Mouse (Mus musculus): ENCODE results near the gene Hps4.
"Not testable (repeated sequence)": the region's sequence is repeated elsewhere in the genome, so short reads cannot be mapped to it uniquely, and the experiment has no call there.

The Hps4 gene

DNA sequence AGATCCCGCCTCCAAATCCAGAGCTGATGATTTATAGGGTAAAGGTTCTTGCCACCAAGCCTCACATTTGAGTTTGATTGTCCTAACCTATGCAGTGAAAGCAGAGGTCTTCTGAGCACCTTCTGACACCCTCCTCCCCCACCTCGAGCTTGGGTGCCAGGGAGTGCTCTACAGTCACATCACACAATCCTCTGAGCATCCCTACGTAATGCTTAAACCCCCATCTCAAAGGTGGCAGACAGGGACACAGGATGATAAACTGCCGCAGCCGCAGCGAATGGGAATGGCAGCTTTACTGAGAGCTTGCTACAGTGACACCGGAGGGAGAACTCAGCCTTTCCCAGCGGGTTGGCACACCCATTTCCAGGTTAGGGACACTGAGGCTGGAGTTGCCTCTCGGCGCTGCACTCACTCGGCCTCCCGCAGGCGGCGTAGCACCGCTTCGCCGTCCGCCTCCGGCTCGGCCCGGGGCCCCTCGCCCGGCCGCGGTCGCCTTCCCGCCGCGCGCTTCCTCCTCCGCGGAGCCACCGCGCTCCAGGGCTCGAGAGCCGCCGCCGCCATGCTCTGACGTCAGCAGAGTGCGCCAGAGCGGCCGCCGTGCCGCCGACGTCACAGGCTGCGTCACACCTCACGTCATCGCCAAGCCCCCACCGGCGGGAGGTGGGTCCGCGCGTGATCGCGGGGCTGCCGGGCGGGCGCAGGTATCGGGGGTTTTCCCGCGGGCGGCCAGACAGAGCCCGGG lies at the start of gene Hps4, which contains the start of gene Srrd:
Gene Hps4, plus strand, starts transcription at position 621 of the 742 bp plus-strand sequence.
Gene Srrd, minus strand, starts transcription at position 578 of the 742 bp plus-strand sequence.
- DNase-seq (ENCODE audit: extremely low read depth, low read depth, low spot score), result no peak

DNA sequence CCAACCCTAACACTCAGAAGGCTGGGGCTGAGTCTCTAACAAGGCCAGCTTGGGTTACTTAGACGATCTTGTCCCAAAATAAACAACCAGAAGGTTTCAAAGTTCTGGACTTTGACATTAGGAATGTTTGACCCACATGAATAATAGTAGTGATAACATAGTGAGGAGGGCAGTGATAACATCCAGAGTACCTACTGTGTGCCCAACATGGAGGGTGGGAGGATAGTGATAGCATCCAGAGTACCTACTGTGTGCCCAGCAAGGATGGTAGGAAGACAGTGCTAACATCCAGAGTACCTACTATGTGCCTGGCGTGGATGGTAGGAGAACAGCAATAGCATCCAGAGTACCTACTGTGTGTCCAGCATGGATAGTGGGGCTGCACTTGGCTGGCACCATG lies 49.1 kb upstream of the Hps4 start:
- no peak for DNase-seq (ENCODE audit: extremely low read depth, low read depth, low spot score)

DNA sequence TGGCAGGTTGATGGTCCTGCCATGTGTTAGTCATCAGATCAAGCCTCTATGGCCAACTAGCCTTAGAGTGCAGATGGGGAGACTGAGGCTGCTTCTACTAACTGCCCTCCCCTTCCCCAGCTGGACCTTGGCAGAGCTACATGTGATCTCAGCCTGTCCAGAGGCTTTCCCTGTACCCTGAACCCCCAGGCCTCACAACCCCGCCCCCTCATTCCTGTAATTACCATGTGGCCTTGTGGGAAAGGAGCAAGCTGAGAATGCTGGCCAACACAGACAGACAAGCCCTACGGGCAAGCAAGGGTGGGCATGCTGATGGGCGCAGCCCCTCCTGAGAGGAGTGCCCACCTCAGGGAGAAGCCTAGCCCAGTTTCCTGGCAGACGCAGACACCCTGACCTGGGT lies 48.2 kb upstream of the Hps4 start:
- DNase-seq (ENCODE audit: extremely low read depth, low read depth, low spot score), result no peak

DNA sequence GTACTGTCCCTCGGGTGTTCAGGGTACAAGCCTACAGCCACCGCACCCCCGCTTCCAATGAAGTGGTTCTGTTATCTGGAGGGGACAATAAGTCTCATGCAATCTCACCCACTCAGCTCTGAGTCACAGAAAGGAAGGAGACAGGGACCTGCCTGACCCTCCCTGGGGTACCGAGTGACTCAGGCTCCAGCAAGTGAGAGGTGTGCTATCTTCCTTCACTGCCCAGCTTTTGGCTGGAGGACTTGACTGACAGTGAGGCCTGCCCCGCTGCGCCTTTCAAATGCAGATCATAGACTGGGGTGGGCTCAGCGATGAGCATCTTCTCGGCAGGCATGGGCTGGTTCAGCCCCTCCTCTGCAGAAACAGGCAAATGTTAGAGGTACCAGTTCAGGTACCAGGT lies 47.7 kb upstream of the Hps4 start:
- no peak for DNase-seq (ENCODE audit: extremely low read depth, low read depth, low spot score)

DNA sequence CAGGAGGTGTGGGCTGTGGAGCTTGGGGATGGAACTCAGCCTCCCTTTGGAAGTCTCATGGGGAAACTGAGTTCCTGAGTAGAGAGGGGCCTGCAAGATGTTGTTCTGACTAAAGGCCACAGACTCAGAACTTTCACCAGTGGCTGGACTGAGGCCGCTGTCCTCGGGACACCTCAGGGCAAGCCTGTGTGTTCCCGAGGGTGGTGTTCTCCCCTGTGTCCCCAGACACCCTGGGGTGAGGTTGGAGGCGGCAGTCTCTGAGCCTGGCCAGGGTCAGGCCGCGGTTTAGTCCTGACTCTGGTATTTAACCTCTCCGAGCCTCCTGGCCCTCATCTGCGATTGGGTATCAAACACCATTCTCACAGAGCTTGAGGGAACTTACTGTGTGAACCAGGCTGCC lies 47.3 kb upstream of the Hps4 start:
- DNase-seq (ENCODE audit: extremely low read depth, low read depth, low spot score), result no peak

DNA sequence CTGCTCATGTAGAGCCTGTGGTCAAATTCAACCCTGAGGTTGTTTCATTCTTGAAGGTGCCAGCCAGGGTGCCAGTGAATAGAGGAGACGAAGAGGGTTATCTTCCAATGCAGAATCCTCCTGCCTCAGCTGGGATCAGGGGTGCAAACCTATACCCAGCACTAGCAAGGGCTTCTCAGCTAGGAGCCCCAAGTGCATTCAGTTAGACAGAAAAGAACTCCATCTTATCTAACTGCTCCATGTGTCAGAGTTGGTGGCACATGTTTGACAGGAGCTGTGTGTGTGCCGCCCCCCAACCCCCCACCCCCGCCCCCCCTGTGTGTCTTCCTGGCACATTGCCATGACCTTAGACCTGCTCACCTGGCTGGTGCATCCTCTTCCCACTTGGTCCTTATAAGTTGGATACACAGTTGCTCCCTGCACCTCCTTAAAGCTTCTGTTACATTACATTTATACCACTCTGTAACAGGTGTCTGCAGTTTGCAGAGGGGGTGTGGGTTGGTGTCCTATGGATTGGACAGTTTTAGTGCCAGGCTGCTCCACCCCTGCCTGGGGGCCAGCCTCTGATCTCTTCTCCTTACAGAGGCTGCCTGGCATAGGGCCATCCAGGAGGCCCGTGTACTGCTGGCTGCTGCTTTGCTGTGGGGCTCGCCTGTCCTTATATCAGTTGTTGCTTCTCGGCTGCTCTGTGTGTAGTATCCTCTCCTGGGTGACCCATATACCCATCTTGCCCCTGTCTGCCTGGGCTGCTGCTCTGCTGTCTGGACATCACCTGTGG lies 46.3 kb upstream of the Hps4 start:
- no peak for DNase-seq (ENCODE audit: extremely low read depth, low read depth, low spot score)

DNA sequence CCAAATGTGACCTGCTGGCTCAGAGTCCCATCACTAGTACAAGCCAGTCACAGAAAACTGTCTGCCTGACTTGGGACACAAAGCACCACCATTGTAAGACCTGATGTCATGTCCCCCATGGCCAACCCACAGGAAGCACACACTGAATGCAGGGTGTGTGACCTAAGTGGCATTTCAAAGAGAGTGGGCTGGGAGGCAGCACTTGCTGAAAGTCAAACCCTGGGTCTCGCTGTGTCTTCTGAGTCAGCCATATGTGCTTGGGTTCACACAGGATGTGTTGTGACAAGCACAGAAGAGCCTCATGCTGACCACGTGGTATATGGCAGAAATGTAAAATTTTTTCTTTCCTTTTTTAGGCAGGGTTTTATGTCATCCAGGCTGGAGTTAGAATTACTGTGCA lies 45.6 kb upstream of the Hps4 start:
- DNase-seq (ENCODE audit: extremely low read depth, low read depth, low spot score), result no peak

DNA sequence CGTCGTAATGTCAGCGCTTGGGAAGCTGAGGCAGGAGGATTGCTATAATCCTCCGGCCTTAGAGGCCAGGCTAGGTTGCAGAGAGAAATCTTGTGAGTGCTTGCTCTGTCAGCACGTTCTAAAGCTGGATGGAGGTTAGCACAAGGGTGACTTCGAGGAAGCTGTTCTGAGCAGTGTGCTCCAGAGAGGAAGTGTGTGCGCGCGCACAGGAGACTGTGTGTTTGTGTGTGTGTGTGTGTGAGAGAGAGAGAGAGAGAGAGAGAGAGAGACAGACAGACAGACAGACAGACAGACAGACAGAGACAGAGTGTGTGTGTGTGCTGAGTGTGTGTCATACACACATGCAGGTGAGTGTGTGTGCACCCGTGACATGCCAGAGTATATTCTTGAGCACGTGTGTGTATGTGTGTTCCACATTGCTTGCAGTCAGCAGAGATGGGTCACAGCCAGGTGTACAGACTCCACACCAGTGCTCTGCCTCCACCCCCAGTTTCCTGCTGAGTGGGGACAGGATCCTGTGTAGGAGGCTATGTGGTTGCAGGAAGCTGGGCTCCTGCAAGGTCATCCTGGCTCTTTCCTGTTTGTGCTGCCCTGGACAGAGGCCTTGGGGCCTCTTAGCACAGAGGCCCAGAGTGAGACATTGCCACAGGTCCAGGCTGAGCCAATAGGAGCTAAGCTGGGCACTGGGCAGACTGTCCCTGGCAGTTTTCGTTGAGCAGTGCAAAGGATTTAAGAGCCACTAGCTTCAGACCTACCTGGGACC lies 44.5 kb upstream of the Hps4 start:
- DNase-seq (ENCODE audit: extremely low read depth, low read depth, low spot score), result no peak

DNA sequence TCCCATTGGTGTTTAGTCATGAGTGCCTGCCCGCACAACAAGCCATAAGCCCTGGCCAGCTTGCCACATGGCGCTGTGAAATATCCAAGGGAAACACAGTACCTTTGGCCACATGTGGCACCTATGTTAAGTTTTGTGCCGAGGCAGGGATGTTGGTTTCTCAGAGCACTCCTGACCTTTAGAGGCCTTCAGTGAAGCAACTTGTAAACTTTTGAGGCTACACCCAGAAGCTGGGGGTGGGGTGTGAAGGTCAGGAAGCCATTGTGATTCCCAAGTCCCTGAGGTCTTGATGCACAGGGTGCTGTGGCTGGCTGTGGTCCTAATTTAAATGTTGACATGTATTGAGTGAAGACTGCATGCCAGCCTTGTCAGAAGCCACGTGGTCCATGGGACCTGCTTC lies 43.5 kb upstream of the Hps4 start:
- no peak for DNase-seq (ENCODE audit: extremely low read depth, low read depth, low spot score)

DNA sequence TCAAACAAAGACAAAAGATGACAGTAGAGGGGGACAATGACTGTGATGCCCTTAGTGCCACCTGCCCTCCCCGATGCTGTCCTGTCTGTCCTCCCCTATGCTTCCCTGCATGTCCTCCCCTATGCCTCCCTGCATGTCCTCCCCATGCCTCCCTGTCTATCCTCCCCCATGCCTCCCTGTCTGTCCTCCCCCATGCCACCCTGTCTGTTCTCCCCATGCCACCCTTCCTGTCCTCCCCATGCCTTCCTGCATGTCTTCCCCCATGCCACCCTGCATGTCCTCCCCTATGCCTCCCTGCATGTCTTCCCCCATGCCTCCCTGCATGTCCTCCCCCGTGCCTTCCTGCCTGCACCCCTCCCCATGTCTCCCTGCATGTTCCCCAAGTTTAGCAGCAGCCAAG lies 42.8 kb upstream of the Hps4 start:
- no peak for DNase-seq (ENCODE audit: extremely low read depth, low read depth, low spot score)

DNA sequence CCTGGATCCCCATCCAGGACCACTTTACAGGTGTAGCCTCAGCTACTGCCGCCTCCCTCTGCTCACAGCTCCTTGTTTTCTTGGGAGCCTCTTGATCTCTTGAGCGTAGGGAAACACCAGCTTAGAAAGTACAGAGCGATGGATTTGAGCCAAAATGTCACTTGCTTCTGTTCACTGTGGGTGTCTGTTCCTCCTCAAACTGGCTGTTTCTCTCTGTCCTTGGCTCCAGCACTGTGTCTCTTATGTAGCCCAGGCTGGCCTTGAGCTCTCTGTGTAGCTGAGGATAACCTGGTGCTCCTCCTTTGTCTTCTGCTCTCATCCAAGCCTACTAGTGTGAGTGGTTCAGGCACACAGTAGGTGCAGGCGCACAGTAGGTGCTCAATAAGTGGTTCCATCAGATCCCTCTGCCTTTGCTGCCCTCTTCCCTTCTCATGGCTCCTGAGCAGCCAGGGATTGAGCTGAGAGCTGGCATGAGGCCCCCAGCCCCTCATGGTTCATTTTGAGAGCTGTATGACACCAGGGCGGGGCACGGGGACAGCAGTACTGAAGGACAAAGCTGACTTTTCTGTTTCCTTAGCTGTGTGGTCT lies 42.1 kb upstream of the Hps4 start:
- DNase-seq (ENCODE audit: extremely low read depth, low read depth, low spot score), result no peak

DNA sequence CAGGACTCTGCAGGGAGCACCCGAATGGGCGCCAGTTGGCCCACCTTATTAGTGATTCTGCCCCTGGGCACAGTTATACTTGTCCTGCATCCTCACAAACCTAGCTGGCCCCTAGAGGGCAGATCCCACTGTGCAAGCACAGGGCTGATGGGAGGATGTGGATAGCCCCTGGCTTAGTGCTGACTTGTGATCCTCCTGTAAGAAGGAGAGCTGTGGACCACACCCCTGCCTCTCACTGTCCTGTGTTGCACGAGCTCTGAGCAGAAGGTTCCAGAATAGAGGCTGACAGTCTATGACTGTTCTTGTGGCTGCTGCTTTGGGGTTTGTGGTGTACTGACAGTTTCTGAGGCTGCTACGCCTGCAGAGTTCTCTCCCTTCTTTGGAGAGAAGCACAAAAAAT lies 41.2 kb upstream of the Hps4 start:
- no peak for DNase-seq (ENCODE audit: extremely low read depth, low read depth, low spot score)

DNA sequence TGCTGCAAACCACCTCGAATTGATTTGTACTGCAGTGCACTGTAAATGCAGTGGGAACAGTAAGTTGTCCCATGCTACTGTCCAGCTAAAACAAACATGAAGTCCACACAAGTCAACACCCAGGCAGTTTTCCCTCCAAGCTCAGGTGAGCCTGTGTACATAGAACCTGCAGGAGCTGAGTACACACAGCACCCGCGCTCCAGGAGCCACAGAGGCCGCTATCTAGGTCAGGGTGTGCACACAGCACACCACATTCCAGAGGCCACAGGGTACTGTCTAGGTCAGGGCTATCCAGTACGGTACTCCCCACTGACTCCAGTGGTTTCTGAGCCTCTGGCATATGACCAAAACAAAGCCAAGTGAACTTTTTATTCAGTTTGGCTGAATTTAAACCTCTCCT lies 40.6 kb upstream of the Hps4 start:
- DNase-seq (ENCODE audit: extremely low read depth, low read depth, low spot score), result no peak

DNA sequence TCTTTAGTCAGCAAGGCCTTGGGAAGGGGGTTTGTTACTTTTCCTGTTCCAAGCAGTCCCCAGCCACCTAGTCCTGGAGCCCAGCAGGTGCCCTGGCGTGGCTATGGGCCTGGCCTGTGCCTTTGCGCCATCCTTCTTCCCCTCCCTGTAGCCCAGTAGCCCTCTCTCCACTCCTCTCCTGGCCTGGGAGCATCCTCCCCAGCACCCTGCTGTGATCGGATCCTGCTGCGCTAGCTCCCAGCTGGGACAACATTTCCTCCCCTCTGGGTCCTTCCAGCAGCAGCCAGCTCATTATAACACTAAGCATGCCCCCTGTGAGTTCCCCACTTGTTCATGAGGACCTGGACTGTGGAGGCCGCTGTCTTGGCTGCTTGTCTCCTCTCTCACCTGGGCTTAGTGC lies 37.0 kb upstream of the Hps4 start:
- DNase-seq (ENCODE audit: extremely low read depth, low read depth, low spot score), result no peak

DNA sequence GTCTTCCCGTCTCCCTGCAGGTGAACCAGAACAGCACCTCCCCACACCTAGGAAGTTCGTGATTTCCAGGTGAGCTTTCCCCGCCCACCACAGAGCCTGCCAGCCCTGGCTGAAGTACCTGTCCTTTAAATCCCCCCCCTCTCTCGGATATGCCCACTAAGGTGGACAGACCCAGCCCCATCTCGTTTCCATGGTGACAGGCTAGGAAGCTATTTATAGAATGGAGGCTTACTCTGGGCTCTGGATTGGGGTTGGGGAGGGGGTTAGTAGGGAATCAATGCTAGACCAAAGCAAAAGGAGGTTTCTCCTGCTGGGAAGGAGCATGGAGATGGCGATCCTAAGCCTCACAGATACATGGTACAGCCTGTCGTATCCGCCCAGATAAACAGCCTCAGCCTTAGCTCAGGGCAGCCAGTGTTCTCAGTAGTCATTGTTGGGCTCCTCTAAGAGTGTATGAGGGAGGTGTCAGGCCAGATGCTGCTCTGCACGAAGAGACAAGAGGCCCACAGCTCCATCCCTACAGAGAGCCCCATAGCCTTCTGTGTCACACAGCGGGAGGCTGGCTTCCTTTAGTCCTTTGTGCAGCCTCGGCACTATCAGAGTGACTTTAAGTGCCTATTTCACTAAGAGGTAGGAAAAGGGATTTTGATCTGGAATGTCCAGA lies 29.5 kb upstream of the Hps4 start:
- DNase-seq (ENCODE audit: extremely low read depth, low read depth, low spot score), result no peak

DNA sequence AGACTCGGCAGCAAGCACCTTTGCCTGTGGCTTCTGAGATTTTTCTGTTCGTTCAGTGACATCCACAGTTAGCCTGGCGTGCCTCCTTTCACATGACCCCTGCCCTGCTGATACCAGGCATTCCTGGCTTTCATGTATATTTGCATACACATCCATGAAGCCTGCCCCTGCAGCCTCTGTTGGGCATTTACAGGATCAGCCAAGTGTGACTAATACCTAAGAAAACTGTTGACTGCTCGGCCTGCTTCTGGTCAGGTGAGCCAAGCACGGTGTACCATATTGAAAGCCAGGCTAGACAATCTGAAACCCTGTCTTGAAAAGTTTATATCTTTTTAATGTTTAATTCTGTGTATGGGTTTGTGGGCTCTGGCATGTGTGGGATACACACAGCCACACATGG lies 26.4 kb upstream of the Hps4 start:
- DNase-seq (ENCODE audit: extremely low read depth, low read depth, low spot score), result no peak

DNA sequence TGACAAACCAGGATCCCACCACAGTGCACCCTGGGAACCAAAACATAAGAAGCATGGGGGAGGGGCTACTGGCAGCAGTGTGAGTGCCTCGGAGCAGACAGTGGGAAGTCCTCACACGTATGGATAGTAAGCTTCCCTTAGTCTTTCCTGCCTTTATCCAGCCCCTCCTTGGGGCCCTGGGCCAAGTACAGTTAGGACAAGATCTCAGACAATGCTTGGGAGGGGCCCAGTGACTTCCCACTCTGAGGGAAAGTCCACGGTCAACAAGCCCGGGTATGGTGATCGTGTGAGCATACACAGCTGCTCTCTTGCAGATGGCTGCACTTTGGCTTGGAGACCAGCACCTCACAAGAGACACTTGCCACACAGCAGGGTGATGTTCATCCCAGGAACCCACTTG lies 25.6 kb upstream of the Hps4 start:
- no peak for DNase-seq (ENCODE audit: extremely low read depth, low read depth, low spot score)

DNA sequence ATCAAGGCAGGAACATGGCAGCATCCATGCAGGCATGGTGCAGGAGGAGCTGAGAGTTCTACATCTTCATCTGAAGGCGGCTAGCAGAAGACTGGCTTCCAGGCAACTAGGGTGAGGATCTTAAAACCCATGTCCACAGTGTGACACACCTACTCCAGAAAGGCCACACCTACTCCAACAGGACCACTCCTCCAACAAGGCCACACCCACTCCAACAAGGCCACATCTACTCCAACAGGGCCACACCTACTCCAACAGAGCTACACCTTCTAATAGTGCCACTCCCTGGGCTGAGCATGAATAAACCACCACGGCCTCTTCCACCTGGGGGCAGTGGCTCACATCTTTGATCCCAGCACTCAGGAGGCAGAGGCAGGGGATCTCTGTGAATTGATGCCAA lies 23.5 kb upstream of the Hps4 start:
- not testable (repeated sequence) for DNase-seq (ENCODE audit: extremely low read depth, low read depth, low spot score)

DNA sequence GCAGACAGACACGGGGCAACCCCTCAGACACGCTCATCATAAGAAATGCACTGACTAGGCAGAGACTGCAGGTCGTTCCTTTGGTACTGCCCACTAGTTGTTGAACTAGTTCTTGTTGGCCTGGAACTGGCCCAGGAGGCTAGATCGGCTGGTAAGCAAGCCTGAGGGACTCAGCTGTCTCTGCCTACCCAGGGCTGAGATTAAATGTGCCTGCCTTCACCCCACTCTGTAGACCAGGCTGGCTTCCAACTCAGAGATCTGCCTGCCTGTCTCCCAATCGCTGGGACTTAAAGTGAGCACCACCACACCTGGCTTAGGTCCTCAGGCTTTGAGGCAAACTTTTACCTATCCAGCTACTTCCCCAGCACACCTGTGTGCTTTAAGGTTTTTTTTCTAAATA lies 22.5 kb upstream of the Hps4 start:
- no peak for DNase-seq (ENCODE audit: extremely low read depth, low read depth, low spot score)

DNA sequence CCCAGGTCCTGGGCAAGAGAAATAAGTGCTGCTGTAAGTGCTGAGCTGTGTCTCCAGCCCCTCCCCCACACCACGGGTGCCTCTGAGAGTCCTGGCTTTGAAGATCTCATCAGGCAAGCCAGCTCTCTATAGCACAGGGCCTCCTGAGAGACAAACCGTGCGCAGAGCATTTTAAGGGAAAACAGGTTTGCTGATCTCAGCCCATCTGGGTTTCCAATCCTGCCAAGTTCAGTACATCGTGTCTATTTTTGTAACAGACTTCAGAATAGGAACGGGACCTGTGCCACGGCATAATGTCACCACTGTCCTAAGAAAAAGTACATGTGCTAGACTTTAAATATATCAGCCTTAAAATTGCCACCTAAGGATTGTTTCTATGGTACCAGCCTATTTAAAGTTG lies 21.9 kb upstream of the Hps4 start:
- DNase-seq (ENCODE audit: extremely low read depth, low read depth, low spot score), result no peak

DNA sequence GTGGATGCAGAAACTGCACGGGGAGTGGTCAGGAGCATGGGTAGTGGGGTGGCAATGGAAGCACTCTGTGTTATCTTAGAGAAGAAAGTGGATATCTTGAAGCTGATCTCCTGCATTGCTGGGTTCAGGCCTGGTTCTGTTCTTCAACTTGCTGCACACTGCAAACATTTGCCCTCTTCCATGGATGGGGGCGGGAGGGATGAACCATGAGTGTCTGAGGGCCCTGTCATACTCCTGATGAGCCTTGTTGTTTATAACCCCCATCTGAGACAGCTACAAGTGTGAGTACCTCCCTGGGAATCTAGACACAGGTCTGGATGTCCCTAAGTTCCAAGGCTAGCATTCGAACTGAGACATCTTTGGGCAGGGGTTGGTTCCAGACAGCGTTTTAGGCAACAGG lies 21.5 kb upstream of the Hps4 start:
- DNase-seq (ENCODE audit: extremely low read depth, low read depth, low spot score), result no peak

Data from fat pad, adult 2 months (tissue).